Mouse (Mus musculus) neural tube, embryonic 13.5 days (tissue): ENCODE measurements around the gene Pwp1. TPM values are rescaled to one million over a fixed set of nuclear protein-coding genes. Genes with fewer than 3 reads are reported as not detected.

Source experiments
- ATAC-seq: fragments of 200-750 bp; cut with Nextera tagmentation; 2 replicates; pipeline ENCODE4 v1.8.0; 2017; ENCODE audit warnings: low read depth, mild to moderate bottlenecking, moderate TSS enrichment, moderate library complexity
- H3K27ac ChIP-seq: fragments of 300-500 bp; sonication (generic); replicated peaks from 2 replicates; pipeline ENCODE4 v1.5.1; 2015; ENCODE audit warnings: moderate library complexity, mild to moderate bottlenecking, inconsistent platforms
- H3K27me3 ChIP-seq: fragments of 300-500 bp; sonication (generic); 2 replicates; pipeline ENCODE4 v1.6.1; 2015; ENCODE audit warnings: mild to moderate bottlenecking, inconsistent platforms
- H3K36me3 ChIP-seq: fragments of 300-500 bp; sonication (generic); 2 replicates; pipeline ENCODE4 v1.6.1; 2015; ENCODE audit warnings: mild to moderate bottlenecking, inconsistent platforms
- H3K4me1 ChIP-seq: fragments of 300-500 bp; sonication (generic); replicated peaks from 2 replicates; pipeline ENCODE4 v1.6.1; 2015; ENCODE audit warnings: inconsistent platforms
- H3K4me2 ChIP-seq: fragments of 300-500 bp; sonication (generic); 2 replicates; pipeline ENCODE4 v1.6.1; 2015; ENCODE audit warnings: inconsistent platforms, mild to moderate bottlenecking, moderate library complexity
- H3K4me3 ChIP-seq: fragments of 300-500 bp; sonication (generic); 2 replicates; pipeline ENCODE4 v1.5.1; 2015; ENCODE audit warnings: mild to moderate bottlenecking, inconsistent platforms
- H3K9ac ChIP-seq: fragments of 300-500 bp; sonication (generic); 2 replicates; pipeline ENCODE4 v1.6.1; 2015; ENCODE audit warnings: moderate library complexity, mild to moderate bottlenecking, inconsistent platforms
- H3K9me3 ChIP-seq: fragments of 300-500 bp; sonication (generic); 2 replicates; pipeline ENCODE4 v1.6.1; 2016; ENCODE audit warnings: inconsistent platforms
- WGBS: fragments of 180-500 bp; shearing (Covaris S2); methylation state at CpG from one replicate; pipeline ENCODE4 v1.1.7; 2015; 5-methylcytosine and 5-hydroxymethylcytosine counted together
- polyA plus RNA-seq: library from polyadenylated mRNA; unstranded; fragments of >200 nt; fragmentation: Nextera tagmentation; extraction: Ambion mirVana; gene quantifications from 2 replicates; pipeline ENCODE4 v1.2.1, GENCODE M21; 2015

Gene Pwp1
- polyA plus RNA-seq, 1 experiment from 2014 or later = 68.0 TPM

- Histone ChIP-seq H3K4me2 (peak within 1 kb of the TSS; percentile 83), H3K9me3 (no peaks in the 10 kb centered on the region), H3K4me3 (peak within 1 kb of the TSS; percentile 96), H3K27ac (peak within 1 kb of the TSS; percentile 87), H3K27me3 (peaks cover 3% of the 10 kb centered on the region; the same call in 1 of the 2 replicates), H3K9ac (peak within 1 kb of the TSS; percentile 91), H3K36me3 (peaks cover 27% of the 10 kb centered on the region), H3K4me1 (peaks cover 17% of the 10 kb centered on the region)
- under 1% methylated on average over 87 of the region's 90 CpGs for WGBS
- ATAC-seq = peak; percentile 100
Measured at GRCm38 (mm10) chr10:85916498-85917309, 87.4 kb downstream of the Pwp1 start, which contains the start of gene Prdm4. TSS of gene Prdm4 (minus strand) at chr10:85917142.

- H3K4me3 ChIP-seq = peak within 1 kb of the TSS; percentile 57
- H3K27me3 ChIP-seq = peaks cover 16% of the 10 kb centered on the region
- H3K27ac ChIP-seq = no peak within 1 kb of the TSS
- ATAC-seq = no peak; the same call in 1 of the 2 replicates
- no peaks in the 10 kb centered on the region for H3K36me3 ChIP-seq
- peaks cover 19% of the 10 kb centered on the region for H3K4me1 ChIP-seq
- H3K9me3 ChIP-seq = no peaks in the 10 kb centered on the region
- WGBS = 2% methylated on average over 23 of the region's 23 CpGs
- peak within 1 kb of the TSS; percentile 65 for H3K9ac ChIP-seq
- H3K4me2 ChIP-seq = peak within 1 kb of the TSS; percentile 91
Measured at GRCm38 (mm10) chr10:85927676-85928445, 98.6 kb downstream of the Pwp1 start, which contains the start of gene Ascl4. TSS of gene Ascl4 (plus strand) at chr10:85927681.

GRCm38 (mm10) chr10:85928499-85929207 is 99.4 kb downstream of the Pwp1 start:
- no peaks in the 10 kb centered on the region for H3K9me3 ChIP-seq
- no peak overlapping the region for H3K27ac ChIP-seq
- peak overlapping the region; percentile 65 for H3K9ac ChIP-seq
- peaks cover 19% of the 10 kb centered on the region for H3K4me1 ChIP-seq
- H3K4me3 ChIP-seq = peak overlapping the region; percentile 57
- peak; percentile 88 for ATAC-seq
- peaks cover 16% of the 10 kb centered on the region for H3K27me3 ChIP-seq
- H3K4me2 ChIP-seq = peak overlapping the region; percentile 91
- H3K36me3 ChIP-seq = no peaks in the 10 kb centered on the region
- WGBS = under 1% methylated on average over 63 of the region's 63 CpGs

- peak overlapping the region; percentile 65 for H3K9ac ChIP-seq
- no peak for ATAC-seq
- no peak overlapping the region for H3K27ac ChIP-seq
- H3K4me3 ChIP-seq = peak overlapping the region; percentile 57
- peaks cover 16% of the 10 kb centered on the region for H3K27me3 ChIP-seq
- no peaks in the 10 kb centered on the region for H3K36me3 ChIP-seq
- no peaks in the 10 kb centered on the region for H3K9me3 ChIP-seq
- H3K4me1 ChIP-seq = peaks cover 19% of the 10 kb centered on the region
- H3K4me2 ChIP-seq = peak overlapping the region; percentile 91
- 36% methylated on average over 11 of the region's 11 CpGs for WGBS
Measured at GRCm38 (mm10) chr10:85929208-85929591, 99.9 kb downstream of the Pwp1 start.

- no peak overlapping the region for H3K9ac ChIP-seq
- WGBS = 88% methylated on average over 11 of the region's 11 CpGs
Measured at GRCm38 (mm10) chr10:85929962-85930361, 100.7 kb downstream of the Pwp1 start.

GRCm38 (mm10) chr10:85936280-85936965 is 107.1 kb downstream of the Pwp1 start:
- peaks cover 65% of the 10 kb centered on the region for H3K36me3 ChIP-seq
- WGBS = 96% methylated on average over 6 of the region's 6 CpGs
- H3K27ac ChIP-seq = no peak overlapping the region

More at GRCm38 (mm10) chr10:85929962-85930361, 100.7 kb downstream of the Pwp1 start:
- Histone ChIP-seq H3K4me1 (peaks cover 19% of the 10 kb centered on the region), H3K36me3 (0 out of 2 replicates have a peak, but pooled peaks cover under 1% of the 10 kb centered on the region), H3K9me3 (no peaks in the 10 kb centered on the region), H3K4me3 (no peak overlapping the region), H3K27me3 (peaks cover 16% of the 10 kb centered on the region), H3K27ac (no peak overlapping the region), H3K4me2 (no peak overlapping the region)
- ATAC-seq = no peak

More at GRCm38 (mm10) chr10:85936280-85936965, 107.1 kb downstream of the Pwp1 start:
- H3K4me3 ChIP-seq = no peak overlapping the region
- no peak overlapping the region for H3K4me2 ChIP-seq
- H3K9ac ChIP-seq = no peak overlapping the region
- no peaks in the 10 kb centered on the region for H3K27me3 ChIP-seq
- ATAC-seq = no peak
- H3K9me3 ChIP-seq = peaks cover 4% of the 10 kb centered on the region; the same call in 1 of the 2 replicates
- H3K4me1 ChIP-seq = no peaks in the 10 kb centered on the region

Other genes starting within 250 kb of the Pwp1 start
- 23.9 and 26.7 TPM in 2 replicates for gene Prdm4, start 87.6 kb downstream of the Pwp1 start, polyA plus RNA-seq
- gene Ascl4, start 98.2 kb downstream of the Pwp1 start, polyA plus RNA-seq = 0.25 TPM in 1 of 2 replicates, not detected in the other
- gene Rtcb, start 128.3 kb downstream of the Pwp1 start, polyA plus RNA-seq = 164 and 175 TPM in 2 replicates
- gene Bpifc, start 182.4 kb downstream of the Pwp1 start, polyA plus RNA-seq = not detected in 2 replicates
- 21.3 and 26.0 TPM in 2 replicates for gene Fbxo7, start 192.5 kb downstream of the Pwp1 start, polyA plus RNA-seq